Mouse (Mus musculus) heart, embryonic 10.5 days (tissue): Measurements from ENCODE around the gene Fam213a. TPM values are rescaled to one million over a fixed set of nuclear protein-coding genes. Genes with fewer than 3 reads are reported as not detected.

Experiments
- DNase-seq: peaks from one replicate; pipeline ENCODE4 v3.0.0-alpha.2; 2017; ENCODE audit warnings: low spot score
- H3K27ac ChIP-seq: fragments of 300-500 bp; sonication (generic); 2 replicates; pipeline ENCODE4 v1.5.1; 2016; ENCODE audit warnings: mild to moderate bottlenecking
- H3K27me3 ChIP-seq: fragments of 300-500 bp; sonication (generic); 2 replicates; pipeline ENCODE4 v1.6.1; 2016; ENCODE audit warnings: mild to moderate bottlenecking; ENCODE audit not compliant: poor library complexity, insufficient read depth, severe bottlenecking
- H3K36me3 ChIP-seq: fragments of 300-500 bp; sonication (generic); 2 replicates; pipeline ENCODE4 v1.6.1; 2016; ENCODE audit warnings: mild to moderate bottlenecking, moderate library complexity
- H3K4me1 ChIP-seq: fragments of 300-500 bp; sonication (generic); 2 replicates; pipeline ENCODE4 v1.6.1; 2016; ENCODE audit warnings: mild to moderate bottlenecking
- H3K4me3 ChIP-seq: fragments of 300-500 bp; sonication (generic); 2 replicates; pipeline ENCODE4 v1.5.1; 2016; ENCODE audit warnings: mild to moderate bottlenecking, moderate library complexity
- H3K9me3 ChIP-seq: fragments of 300-500 bp; sonication (generic); 2 replicates; pipeline ENCODE4 v1.6.1; 2016; ENCODE audit warnings: mild to moderate bottlenecking, moderate library complexity
- WGBS: fragments of 180-500 bp; shearing (Covaris S2); methylation state at CpG from one replicate; pipeline ENCODE4 v1.1.7; 2016; 5-methylcytosine and 5-hydroxymethylcytosine counted together
- polyA plus RNA-seq: library from polyadenylated mRNA; unstranded; fragments of >200 nt; fragmentation: Nextera tagmentation; extraction: Ambion mirVana; gene quantifications from 2 replicates; pipeline ENCODE4 v1.2.1, GENCODE M21; 2016

Fam213a gene
- polyA plus RNA-seq, 1 experiment from 2014 or later = 76.8 TPM

DNA sequence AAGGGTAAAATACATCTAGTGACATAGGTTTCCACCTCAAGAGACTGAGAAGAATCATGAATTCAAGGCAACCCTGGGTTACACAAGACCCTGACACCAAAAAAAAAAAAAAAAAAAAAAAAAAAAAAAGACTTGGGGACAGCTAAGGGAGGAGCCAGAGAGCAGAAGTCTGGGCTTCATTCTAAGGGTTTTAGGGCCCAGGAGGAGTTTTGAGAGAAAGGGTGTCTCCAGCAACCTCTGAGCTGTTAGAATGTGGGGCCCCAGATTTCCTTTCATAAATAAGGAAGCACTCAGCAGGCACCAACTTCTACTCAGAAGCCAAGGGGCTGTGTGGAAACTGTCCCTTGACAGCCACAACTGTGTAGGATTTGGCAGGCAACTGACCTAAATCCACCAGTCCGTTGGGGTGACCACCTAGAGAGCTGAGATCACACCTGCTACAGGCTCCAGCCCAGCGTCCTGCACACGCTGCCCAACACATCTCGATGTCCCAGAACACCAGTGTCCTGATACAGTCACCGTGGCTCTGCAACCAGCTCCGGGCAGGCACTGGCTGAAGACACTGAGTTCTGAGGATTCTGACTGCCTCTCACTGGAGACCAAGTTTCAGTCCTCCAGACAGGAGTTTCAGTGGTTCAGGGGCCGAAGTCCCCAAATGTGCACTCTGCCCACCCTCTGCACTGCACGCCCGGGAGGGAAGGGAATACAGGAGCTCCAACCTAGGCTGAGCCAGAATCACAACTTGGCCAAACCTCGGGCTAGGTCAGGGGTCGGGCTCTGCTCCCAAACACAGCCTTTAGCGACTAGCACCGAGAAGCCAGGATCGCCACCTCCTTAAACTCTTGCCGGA is 47.9 kb downstream of the Fam213a start:
- H3K4me3 ChIP-seq = peak overlapping the region; percentile 94
- H3K27me3 ChIP-seq = no peaks in the 10 kb centered on the region
- no peak for DNase-seq
- under 1% methylated on average over 15 of the region's 15 CpGs for WGBS
- H3K27ac ChIP-seq = peak overlapping the region; percentile 96
- H3K4me1 ChIP-seq = peaks cover 50% of the 10 kb centered on the region
- no peaks in the 10 kb centered on the region for H3K9me3 ChIP-seq
- no peaks in the 10 kb centered on the region for H3K36me3 ChIP-seq

DNA sequence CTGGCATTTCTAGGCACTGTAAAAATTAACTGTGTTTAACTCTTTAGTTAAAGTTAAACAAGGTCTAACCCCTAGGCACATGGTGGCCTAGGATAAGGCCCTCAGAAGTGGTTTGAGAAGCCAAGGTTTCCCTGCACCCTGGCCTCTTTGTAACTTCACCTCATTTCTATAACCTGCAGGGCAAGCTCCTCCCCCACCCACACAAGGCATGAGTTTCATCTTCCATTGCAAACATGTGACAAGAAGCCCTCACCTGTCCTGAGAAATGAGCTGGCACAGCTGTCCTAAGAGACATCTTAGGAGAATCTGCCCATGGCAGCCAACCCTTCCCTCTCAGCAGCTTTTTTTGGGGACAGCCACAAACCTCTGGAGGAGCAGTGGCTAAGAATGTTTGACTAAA is 48.7 kb downstream of the Fam213a start:
- no peak overlapping the region for H3K27ac ChIP-seq
- H3K4me1 ChIP-seq = peaks cover 52% of the 10 kb centered on the region
- no peaks in the 10 kb centered on the region for H3K27me3 ChIP-seq
- no peaks in the 10 kb centered on the region for H3K36me3 ChIP-seq
- H3K4me3 ChIP-seq = peak overlapping the region; percentile 94
- no peaks in the 10 kb centered on the region for H3K9me3 ChIP-seq
- DNase-seq = no peak

DNA sequence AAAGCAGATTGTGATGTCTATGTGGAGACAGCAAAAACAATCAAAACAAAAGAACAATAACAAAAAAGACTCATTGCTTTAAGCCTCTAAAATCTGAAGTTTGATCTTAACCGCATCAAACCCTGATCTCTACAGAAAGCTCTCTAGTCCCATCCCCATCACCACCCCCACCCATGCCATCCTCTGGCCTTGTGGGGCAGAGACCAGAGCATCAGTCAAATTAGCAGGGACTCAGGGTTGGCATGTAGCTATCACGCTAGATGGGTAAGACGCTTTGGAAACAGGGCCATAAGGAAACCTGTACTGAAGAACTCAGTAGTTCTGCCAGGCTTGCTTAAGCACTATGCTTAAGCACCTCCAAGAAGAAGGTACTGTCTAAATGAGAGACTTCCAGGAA is 49.4 kb downstream of the Fam213a start:
- DNase-seq = no peak
- 98% methylated on average over 3 of the region's 3 CpGs for WGBS
- H3K4me1 ChIP-seq = peaks cover 58% of the 10 kb centered on the region
- no peaks in the 10 kb centered on the region for H3K36me3 ChIP-seq
- no peaks in the 10 kb centered on the region for H3K27me3 ChIP-seq
- H3K4me3 ChIP-seq = no peak overlapping the region; the same call in 1 of the 2 replicates
- no peaks in the 10 kb centered on the region for H3K9me3 ChIP-seq
- no peak overlapping the region for H3K27ac ChIP-seq

DNA sequence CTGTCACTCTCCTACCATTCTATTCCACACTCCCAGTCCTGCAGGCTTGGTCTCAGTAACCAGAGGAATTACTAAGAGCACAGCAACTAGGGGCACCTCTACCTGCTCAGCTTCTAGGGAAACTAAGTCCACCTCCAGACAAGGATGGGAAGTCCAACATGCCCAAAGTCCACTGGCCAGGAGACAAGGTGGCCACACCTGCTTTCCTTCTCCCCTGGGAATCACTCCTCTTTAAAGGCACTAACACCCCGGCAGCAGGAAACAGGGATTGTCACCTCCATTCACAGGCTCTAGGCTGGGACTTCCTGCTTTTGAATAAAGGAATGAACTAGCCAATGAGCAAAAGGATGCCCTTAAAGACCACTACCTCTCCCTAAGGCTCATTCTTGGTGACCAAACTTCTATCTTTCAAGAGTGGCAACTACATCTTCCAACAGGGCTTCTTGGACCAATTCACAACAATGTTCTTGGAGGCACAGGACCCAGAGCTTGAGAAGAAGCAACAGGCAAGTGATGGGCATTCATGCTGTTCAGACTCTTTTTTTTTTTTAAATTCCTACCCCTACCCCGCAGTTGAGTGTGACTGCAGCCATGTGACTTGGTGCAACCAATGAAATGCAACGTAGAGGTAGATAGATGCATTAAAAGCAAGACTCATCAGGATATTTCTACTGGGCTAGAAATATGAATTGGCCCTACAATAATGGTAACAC is 49.9 kb downstream of the Fam213a start:
- H3K27ac ChIP-seq = no peak overlapping the region

DNA sequence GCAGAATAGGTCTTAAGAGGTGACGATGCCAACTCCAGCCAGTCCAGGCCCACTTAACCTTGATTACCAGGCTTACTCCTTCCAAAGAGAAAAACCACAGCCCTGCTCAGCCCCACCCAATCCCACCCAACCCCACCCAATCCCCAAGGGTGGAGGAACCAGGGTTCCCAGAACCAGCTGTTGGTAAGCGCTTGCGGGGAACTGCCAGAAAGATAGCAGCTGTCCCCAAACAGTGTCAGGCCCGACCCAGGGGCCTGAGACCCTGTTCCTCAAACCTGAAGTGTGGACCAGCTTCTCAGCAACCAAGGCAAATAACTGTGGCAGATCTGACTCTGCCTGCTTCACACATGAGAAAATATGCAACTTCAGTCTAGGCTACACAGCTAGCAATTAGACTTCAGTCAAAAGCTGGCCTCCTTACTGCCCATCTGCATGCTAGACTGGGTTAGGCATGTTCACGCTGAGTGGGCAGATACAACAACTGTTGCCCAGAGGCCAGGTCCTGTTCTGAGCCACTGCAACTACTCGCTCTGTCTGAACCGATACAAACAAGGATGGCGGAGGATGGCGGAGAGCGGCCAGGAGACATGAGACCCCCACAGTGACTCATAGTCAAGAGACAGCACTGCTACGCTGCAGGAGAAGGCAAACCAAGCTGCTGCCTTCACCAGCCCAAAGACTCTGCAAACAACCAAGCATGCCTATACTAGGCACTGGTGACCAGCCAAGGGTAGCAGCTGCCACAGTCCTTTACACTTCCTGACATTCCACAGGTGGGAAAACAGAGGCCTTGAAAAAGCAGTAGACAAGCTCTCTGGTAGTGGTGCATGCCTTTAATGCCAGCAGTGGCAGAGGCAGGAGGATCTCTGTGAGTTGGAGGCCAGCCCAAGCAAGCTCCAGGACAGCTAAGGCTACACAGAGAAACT is 51.0 kb downstream of the Fam213a start:
- Histone ChIP-seq H3K36me3 (no peaks in the 10 kb centered on the region), H3K4me3 (peak overlapping the region; percentile 18; the same call in 1 of the 2 replicates), H3K4me1 (peaks cover 67% of the 10 kb centered on the region), H3K9me3 (no peaks in the 10 kb centered on the region), H3K27me3 (no peaks in the 10 kb centered on the region), H3K27ac (peak overlapping the region; percentile 64; the same call in 1 of the 2 replicates)
- peak; percentile 83 for DNase-seq
- 78% methylated on average over 11 of the region's 11 CpGs for WGBS

More for the DNA sequence above, 49.9 kb downstream of the Fam213a start:
- Histone ChIP-seq H3K4me3 (no peak overlapping the region), H3K9me3 (no peaks in the 10 kb centered on the region), H3K36me3 (no peaks in the 10 kb centered on the region), H3K27me3 (no peaks in the 10 kb centered on the region), H3K4me1 (peaks cover 63% of the 10 kb centered on the region)
- no peak for DNase-seq
- WGBS = 57% methylated on average over 3 of the region's 3 CpGs

DNA sequence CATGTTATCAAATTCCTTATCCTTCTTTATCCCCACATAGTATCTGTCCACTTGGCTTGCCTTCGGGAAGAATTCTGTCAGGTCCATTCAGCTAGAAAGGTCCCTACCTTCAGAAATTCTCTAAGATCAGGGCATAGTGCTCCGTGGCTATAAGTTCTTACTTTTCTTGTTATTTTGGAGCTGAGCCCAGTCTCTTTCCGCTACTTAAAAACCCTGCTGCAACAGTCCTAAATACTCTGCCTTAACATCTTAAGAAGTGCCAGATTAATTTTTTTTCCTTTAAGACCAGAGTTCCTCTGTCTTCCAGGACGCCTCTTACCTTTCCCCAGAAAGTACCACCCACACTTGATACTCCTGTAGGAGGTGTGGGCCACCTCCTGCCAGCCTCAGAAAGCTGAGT is 53.4 kb downstream of the Fam213a start:
- Histone ChIP-seq H3K27ac (no peak overlapping the region), H3K27me3 (no peaks in the 10 kb centered on the region), H3K36me3 (no peaks in the 10 kb centered on the region), H3K4me3 (no peak overlapping the region), H3K4me1 (peaks cover 80% of the 10 kb centered on the region), H3K9me3 (no peaks in the 10 kb centered on the region)
- DNase-seq = no peak
- 53% methylated on average over 4 of the region's 4 CpGs for WGBS

DNA sequence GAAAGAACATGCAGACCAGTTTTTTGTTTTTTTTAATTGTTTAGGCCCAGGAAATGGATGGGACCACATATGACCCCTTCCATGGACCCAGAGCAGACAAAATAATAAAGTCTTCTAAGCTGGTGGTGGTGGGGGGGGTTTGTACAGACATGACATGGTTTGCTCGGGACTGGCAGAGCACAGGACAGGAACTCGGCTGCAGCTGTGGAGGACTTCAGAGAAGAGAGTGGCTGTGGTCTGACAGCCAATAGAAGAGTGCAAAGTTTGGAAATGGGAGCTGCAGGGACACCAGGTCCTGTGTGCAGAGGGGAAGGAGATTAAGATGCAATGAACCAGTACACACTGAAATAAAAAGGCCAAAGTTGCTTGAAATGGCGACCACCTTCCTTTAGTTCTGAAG is 54.0 kb downstream of the Fam213a start:
- peaks cover 80% of the 10 kb centered on the region for H3K4me1 ChIP-seq
- whole genome bisulfite sequencing = 46% methylated on average over 3 of the region's 3 CpGs

DNA sequence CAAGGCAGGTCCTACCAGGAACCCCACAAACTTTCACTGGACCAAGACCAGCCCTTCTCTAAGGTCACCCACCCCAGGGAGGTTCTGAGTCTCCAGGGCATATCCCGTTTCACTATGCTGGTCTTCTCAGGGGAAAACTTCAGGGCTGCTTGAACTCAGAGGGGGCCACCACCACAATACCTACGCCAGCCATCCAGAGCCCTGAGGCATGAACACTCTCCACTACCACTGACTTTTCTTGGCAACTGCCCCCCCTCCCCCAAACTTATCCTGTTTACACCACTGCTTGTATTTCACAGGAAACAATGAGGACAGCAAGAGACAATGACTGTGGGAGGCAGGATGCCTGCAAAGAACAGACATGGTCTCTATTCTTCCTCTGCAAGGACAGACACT is 54.6 kb downstream of the Fam213a start:
- no peak for DNase-seq
- 48% methylated on average over 2 of the region's 2 CpGs for WGBS
- peaks cover 81% of the 10 kb centered on the region for H3K4me1 ChIP-seq
- H3K4me3 ChIP-seq = no peak overlapping the region
- no peaks in the 10 kb centered on the region for H3K36me3 ChIP-seq
- no peaks in the 10 kb centered on the region for H3K27me3 ChIP-seq
- H3K27ac ChIP-seq = peak overlapping the region; percentile 70
- H3K9me3 ChIP-seq = no peaks in the 10 kb centered on the region

More for the DNA sequence above, 54.0 kb downstream of the Fam213a start:
- no peaks in the 10 kb centered on the region for H3K9me3 ChIP-seq
- no peaks in the 10 kb centered on the region for H3K36me3 ChIP-seq
- no peak overlapping the region for H3K4me3 ChIP-seq
- H3K27ac ChIP-seq = 0 out of 2 replicates have a peak overlapping the region, but pooled peaks have one; percentile 70
- no peaks in the 10 kb centered on the region for H3K27me3 ChIP-seq
- DNase-seq = no peak

DNA sequence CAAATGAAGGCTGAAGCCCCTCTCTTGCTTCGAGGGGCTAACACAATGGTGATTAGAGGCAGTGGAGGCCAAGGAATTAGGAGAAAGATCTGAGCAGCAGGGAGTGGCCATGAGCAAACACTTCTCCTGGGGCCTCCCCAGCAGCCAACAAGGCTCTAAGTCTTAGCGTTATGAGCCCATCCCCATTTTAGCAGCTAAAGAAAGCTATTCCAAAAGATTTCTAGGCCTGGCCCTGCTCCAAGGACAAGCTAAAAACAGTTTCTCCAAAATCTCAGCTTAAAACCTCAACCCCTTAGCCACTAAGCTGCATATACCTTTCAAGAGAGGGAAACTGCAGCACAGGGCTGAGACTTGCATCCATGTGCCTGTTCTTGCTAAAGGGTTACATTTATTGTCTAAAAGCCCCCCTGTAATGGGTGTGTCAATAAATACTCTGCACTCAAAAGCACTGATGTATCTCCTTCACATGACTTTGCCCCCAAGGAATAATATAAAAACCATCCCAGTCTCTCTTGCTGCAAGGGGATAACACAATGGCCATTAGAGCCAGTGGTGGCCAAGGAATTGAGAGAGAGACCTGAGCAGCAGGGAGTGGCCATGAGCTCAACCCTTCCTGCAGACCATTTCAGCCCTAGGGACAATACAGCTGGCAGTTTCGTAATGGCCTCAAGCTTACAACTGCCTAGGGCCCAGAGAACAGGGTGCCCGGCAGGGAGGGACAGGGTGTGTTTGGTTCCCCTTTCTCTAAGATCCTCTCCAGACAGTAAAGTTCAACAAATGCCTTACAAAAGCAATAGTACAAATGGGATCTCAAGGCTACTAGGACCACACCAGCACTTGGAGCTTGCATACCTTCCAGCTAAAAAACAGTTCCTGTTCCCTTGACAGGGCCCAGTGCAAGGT is 55.3 kb downstream of the Fam213a start:
- no peaks in the 10 kb centered on the region for H3K9me3 ChIP-seq
- H3K36me3 ChIP-seq = no peaks in the 10 kb centered on the region
- H3K27me3 ChIP-seq = no peaks in the 10 kb centered on the region
- no peak overlapping the region for H3K4me3 ChIP-seq
- peak overlapping the region; percentile 70 for H3K27ac ChIP-seq
- 41% methylated on average over 4 of the region's 4 CpGs for WGBS
- peaks cover 80% of the 10 kb centered on the region for H3K4me1 ChIP-seq
- no peak for DNase-seq

DNA sequence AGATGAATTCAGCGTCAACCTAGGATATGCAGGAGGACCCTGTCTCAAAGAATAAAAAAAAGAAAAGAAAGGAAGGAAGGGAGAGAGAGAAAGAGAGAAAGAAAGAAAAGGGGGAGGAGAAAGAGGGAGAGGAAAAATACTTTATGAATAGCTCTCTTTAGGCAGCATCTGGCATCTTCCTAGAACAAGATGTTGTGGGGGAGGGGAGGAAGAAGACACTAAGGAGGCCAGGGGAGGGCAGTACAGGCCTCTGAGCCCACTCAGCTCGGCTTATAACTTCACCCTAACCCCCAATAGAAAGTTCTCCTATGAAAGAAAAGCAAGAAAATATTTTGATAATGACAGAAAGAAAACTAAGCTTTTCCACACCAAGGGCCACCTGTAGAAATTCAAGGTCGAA is 56.0 kb downstream of the Fam213a start:
- Histone ChIP-seq H3K4me3 (no peak overlapping the region), H3K27me3 (no peaks in the 10 kb centered on the region), H3K9me3 (no peaks in the 10 kb centered on the region), H3K4me1 (peaks cover 80% of the 10 kb centered on the region), H3K36me3 (no peaks in the 10 kb centered on the region), H3K27ac (peak overlapping the region; percentile 70; the same call in 1 of the 2 replicates)
- DNase-seq = no peak
- 54% methylated on average over 3 of the region's 3 CpGs for WGBS

DNA sequence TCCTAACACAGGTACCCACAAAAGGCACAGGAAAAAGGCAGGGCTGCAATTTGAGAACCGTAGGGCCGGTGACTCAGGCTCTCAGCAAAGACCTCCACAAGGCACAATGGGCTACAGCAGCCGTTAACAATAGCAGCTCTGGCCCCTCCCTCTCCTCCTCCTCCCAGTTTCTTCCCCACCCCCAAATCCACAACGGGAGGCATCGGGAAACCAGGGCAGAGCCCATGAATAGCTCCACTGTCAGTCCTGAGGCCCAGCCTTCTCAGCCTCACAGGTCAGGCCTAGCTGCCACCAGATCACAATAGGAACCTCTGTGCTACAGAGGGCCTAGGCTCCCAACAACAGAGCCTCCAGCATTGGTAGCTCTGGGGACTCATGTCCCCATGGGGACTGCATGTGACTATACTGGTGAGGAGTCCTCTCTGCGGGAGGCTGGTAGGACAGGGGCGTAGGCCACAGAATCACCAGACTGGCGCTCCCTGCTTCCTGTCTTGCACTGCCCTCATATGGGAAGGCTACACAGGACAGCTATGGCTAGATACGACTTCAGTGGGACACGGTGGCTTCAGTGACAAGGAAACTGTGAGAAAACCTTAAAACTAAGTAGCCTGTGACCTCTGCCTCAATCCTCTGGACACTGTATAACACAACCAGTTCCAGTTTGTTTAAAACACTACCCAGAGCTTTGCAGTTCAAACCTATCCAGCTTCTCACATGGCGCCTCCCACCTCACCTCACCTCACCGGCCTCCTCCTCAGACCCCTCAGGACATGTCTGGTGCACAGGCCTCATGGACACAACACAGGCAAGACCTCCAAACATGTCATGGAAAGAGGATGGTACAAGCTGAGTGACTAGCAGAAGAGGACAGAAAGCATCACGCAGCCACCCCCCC is 57.1 kb downstream of the Fam213a start:
- Histone ChIP-seq H3K27ac (peak overlapping the region; percentile 86), H3K27me3 (no peaks in the 10 kb centered on the region), H3K4me1 (peaks cover 76% of the 10 kb centered on the region), H3K36me3 (no peaks in the 10 kb centered on the region), H3K4me3 (peak overlapping the region; percentile 19; the same call in 1 of the 2 replicates), H3K9me3 (no peaks in the 10 kb centered on the region)
- 31% methylated on average over 13 of the region's 13 CpGs for WGBS
- DNase-seq = peak; percentile 85
